Mouse (Mus musculus): Measurements from ENCODE around the gene Rrp15. TPM values are rescaled to one million over a fixed set of nuclear protein-coding genes. Genes with fewer than 3 reads are reported as not detected.

The Rrp15 gene
- polyA plus RNA-seq, 1 experiment from 2014 or later, result 69.3 TPM

- Histone ChIP-seq H3K36me3 (ENCODE audit: insufficient read depth, low read length) (no peaks in the 10 kb centered on the region), H3K27me3 (ENCODE audit: insufficient read depth, low read length) (no peaks in the 10 kb centered on the region), H3K9ac (replicated peaks; ENCODE audit: low read length) (no peak overlapping the region), H3K9me3 (ENCODE audit: low read length) (no peaks in the 10 kb centered on the region), H3K4me3 (ENCODE audit: low read length) (no peak overlapping the region), H3K27ac (ENCODE audit: low read length) (no peak overlapping the region), H3K4me2 (replicated peaks; ENCODE audit: low read depth, low read length) (no peak overlapping the region), H3K4me1 (ENCODE audit: insufficient read depth, low read length) (0 out of 2 replicates have a peak, but pooled peaks cover 6% of the 10 kb centered on the region)
- no peak for ATAC-seq (ENCODE audit: low FRiP score, low TSS enrichment)
- WGBS, result 54% methylated on average over 7 of the region's 7 CpGs
Observed at GRCm38 (mm10) chr1:186682606-186683005, 66.6 kb downstream of the Rrp15 start.

GRCm38 (mm10) chr1:186677614-186678013, 71.5 kb downstream of the Rrp15 start:
- Histone ChIP-seq H3K4me1 (ENCODE audit: insufficient read depth, low read length) (0 out of 2 replicates have a peak, but pooled peaks cover 6% of the 10 kb centered on the region), H3K9me3 (ENCODE audit: low read length) (no peaks in the 10 kb centered on the region), H3K4me3 (ENCODE audit: low read length) (no peak overlapping the region), H3K27ac (ENCODE audit: low read length) (no peak overlapping the region), H3K27me3 (ENCODE audit: insufficient read depth, low read length) (no peaks in the 10 kb centered on the region), H3K9ac (replicated peaks; ENCODE audit: low read length) (no peak overlapping the region), H3K36me3 (ENCODE audit: insufficient read depth, low read length) (no peaks in the 10 kb centered on the region), H3K4me2 (replicated peaks; ENCODE audit: low read depth, low read length) (no peak overlapping the region)
- no peak for ATAC-seq (ENCODE audit: low FRiP score, low TSS enrichment)
- 80% methylated on average over 12 of the region's 12 CpGs for WGBS

DNA sequence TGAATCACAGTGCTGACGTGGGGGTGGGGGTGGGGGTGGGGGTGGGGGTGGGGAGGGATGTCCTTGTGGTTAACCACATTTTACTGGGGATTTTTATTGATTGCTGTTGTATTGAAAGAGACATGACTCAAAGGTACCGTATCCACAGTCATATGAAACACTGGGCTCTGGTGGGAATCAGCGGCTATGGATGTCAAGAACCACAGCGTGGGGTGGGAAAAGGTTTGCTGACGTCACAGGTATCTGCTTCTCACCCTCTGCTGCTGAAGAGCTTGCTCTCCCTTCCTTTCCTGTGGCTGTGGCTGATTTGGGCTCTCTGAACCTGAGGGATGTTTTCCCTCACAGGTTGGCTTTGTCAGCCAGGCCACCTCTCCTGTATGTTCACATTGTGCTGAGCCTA, 73.0 kb downstream of the Rrp15 start:
- Histone ChIP-seq H3K4me1 (ENCODE audit: insufficient read depth, low read length) (0 out of 2 replicates have a peak, but pooled peaks cover 6% of the 10 kb centered on the region), H3K9me3 (ENCODE audit: low read length) (no peaks in the 10 kb centered on the region), H3K27me3 (ENCODE audit: insufficient read depth, low read length) (no peaks in the 10 kb centered on the region), H3K4me2 (replicated peaks; ENCODE audit: low read depth, low read length) (no peak overlapping the region), H3K4me3 (ENCODE audit: low read length) (no peak overlapping the region), H3K9ac (replicated peaks; ENCODE audit: low read length) (no peak overlapping the region), H3K36me3 (ENCODE audit: insufficient read depth, low read length) (no peaks in the 10 kb centered on the region), H3K27ac (ENCODE audit: low read length) (no peak overlapping the region)
- WGBS, result 71% methylated on average over 5 of the region's 5 CpGs
- ATAC-seq (ENCODE audit: low FRiP score, low TSS enrichment), result no peak

- H3K4me2 ChIP-seq (replicated peaks; ENCODE audit: low read depth, low read length), result no peak overlapping the region
- no peak overlapping the region for H3K9ac ChIP-seq (replicated peaks; ENCODE audit: low read length)
- 0 out of 2 replicates have a peak, but pooled peaks cover 6% of the 10 kb centered on the region for H3K4me1 ChIP-seq (ENCODE audit: insufficient read depth, low read length)
- H3K9me3 ChIP-seq (ENCODE audit: low read length), result no peaks in the 10 kb centered on the region
- H3K4me3 ChIP-seq (ENCODE audit: low read length), result no peak overlapping the region
- no peak overlapping the region for H3K27ac ChIP-seq (ENCODE audit: low read length)
- H3K27me3 ChIP-seq (ENCODE audit: insufficient read depth, low read length), result no peaks in the 10 kb centered on the region
- no peak for ATAC-seq (ENCODE audit: low FRiP score, low TSS enrichment)
- H3K36me3 ChIP-seq (ENCODE audit: insufficient read depth, low read length), result no peaks in the 10 kb centered on the region
- 82% methylated on average over 6 of the region's 6 CpGs for WGBS
Observed at GRCm38 (mm10) chr1:186675263-186675662, 73.9 kb downstream of the Rrp15 start.

DNA sequence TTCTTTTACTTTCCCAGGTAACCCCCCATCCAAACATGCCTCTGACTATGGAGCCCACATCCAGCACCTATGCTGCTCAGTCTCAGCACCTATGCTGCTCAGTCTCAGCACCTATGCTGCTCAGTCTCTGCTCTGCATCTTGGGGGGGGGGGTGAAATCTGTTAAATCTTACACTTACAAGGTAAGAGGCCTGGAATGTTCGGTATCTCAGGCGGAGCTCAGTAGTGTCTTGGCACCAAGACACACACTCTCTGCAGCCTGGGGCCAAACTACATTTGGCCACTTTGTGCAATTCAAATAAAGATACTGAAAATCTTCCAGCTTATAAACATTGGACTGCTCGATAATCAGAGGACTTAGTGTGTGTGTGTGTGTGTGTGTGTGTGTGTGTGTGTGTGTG, 74.5 kb downstream of the Rrp15 start:
- H3K4me3 ChIP-seq (ENCODE audit: low read length), result no peak overlapping the region
- no peaks in the 10 kb centered on the region for H3K9me3 ChIP-seq (ENCODE audit: low read length)
- no peaks in the 10 kb centered on the region for H3K27me3 ChIP-seq (ENCODE audit: insufficient read depth, low read length)
- H3K4me1 ChIP-seq (ENCODE audit: insufficient read depth, low read length), result 0 out of 2 replicates have a peak, but pooled peaks cover 6% of the 10 kb centered on the region
- no peak overlapping the region for H3K27ac ChIP-seq (ENCODE audit: low read length)
- no peak for ATAC-seq (ENCODE audit: low FRiP score, low TSS enrichment)
- 78% methylated on average over 3 of the region's 3 CpGs for WGBS
- no peak overlapping the region for H3K4me2 ChIP-seq (replicated peaks; ENCODE audit: low read depth, low read length)
- no peak overlapping the region for H3K9ac ChIP-seq (replicated peaks; ENCODE audit: low read length)
- H3K36me3 ChIP-seq (ENCODE audit: insufficient read depth, low read length), result no peaks in the 10 kb centered on the region

- H3K27me3 ChIP-seq (ENCODE audit: insufficient read depth, low read length), result no peaks in the 10 kb centered on the region
- H3K36me3 ChIP-seq (ENCODE audit: insufficient read depth, low read length), result no peaks in the 10 kb centered on the region
- H3K9me3 ChIP-seq (ENCODE audit: low read length), result no peaks in the 10 kb centered on the region
- ATAC-seq (ENCODE audit: low FRiP score, low TSS enrichment), result no peak
- H3K4me1 ChIP-seq (ENCODE audit: insufficient read depth, low read length), result no peaks in the 10 kb centered on the region
- H3K9ac ChIP-seq (replicated peaks; ENCODE audit: low read length), result no peak overlapping the region
- WGBS, result 77% methylated on average over 4 of the region's 4 CpGs
- H3K27ac ChIP-seq (ENCODE audit: low read length), result no peak overlapping the region
- no peak overlapping the region for H3K4me3 ChIP-seq (ENCODE audit: low read length)
- no peak overlapping the region for H3K4me2 ChIP-seq (replicated peaks; ENCODE audit: low read depth, low read length)
Observed at GRCm38 (mm10) chr1:186673166-186673565, 76.0 kb downstream of the Rrp15 start.

Other genes with a start within 250 kb of the Rrp15 start
- 17.5 and 20.6 TPM in 2 replicates for gene Tgfb2, start 43.4 kb downstream of the Rrp15 start, polyA plus RNA-seq (2015; fragmentation: Nextera tagmentation; extraction: Ambion mirVana)
- 0.05 TPM in 1 of 2 replicates, not detected in the other for gene D1Pas1, start 218.1 kb upstream of the Rrp15 start, polyA plus RNA-seq (2015; fragmentation: Nextera tagmentation; extraction: Ambion mirVana)

Data from kidney, embryonic 16.5 days (tissue).